Mouse (Mus musculus) urinary bladder, postnatal 36 days (tissue): ENCODE results near the gene Gm17349.

Source experiments
- DNase-seq, 2 experiments: peaks; one replicate each; pipeline ENCODE4 v3.0.0; 2022; ENCODE audit warnings: low spot score in 2 of 2, mixed read lengths in 1 of 2

The Gm17349 gene

DNA sequence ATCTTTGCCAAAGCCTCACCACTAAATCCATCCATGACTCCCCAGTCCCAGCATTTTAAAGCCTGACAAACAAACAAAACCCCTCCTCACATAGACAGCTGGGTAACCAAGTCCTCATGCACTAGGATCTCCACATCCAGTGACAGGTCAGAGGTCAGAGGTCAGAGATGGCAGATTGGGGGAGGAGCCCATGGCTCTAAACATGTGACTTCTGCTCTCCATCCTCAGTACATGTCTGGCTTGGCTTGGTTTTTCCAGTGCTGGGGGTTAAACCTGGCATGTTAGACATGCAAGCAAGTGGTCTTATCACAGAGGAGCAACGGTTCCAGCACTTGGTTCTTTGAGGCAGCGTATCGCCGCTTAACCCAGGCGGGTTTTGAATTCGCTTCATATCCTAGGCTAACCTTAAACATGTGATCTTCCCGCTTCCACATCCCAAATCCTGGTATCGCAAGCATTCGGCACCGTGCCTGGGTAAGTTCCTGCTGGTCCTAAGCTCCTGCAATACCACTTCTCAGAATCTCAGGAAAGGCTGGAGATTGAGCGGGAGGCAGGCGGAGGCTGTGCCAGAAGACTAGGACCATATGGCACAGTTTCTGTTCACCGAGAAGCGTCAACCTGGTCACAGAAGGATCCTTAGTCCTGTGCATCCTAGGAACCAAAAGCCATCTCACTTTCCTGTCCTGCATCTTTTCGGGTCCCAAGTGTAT lies 44.0 kb downstream of the Gm17349 start:
- no peak for DNase-seq

DNA sequence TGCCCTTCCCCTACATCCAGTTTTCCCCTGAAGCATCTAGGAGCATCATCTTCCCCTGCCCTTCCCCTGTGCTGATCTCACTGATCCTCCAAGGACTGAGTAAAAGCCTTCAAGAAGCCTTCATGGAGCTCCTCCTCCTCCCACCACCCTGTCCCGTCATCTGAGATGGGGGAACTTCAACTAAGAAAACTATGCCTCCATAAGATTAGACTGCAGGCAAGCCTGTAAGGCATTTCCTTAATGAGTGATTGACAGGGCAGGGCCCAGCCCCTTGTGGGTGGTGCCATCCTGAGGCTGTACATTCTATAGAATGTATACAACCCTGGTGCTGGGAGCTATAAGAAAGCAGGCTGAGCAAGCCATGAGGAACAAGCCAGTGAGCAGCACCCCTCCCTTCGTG lies 46.9 kb downstream of the Gm17349 start:
- DNase-seq, result no peak

- DNase-seq, result no peak
These were observed 49.3 kb downstream of the Gm17349 start for GRCm38 (mm10) chr15:99655956-99656355.

DNA sequence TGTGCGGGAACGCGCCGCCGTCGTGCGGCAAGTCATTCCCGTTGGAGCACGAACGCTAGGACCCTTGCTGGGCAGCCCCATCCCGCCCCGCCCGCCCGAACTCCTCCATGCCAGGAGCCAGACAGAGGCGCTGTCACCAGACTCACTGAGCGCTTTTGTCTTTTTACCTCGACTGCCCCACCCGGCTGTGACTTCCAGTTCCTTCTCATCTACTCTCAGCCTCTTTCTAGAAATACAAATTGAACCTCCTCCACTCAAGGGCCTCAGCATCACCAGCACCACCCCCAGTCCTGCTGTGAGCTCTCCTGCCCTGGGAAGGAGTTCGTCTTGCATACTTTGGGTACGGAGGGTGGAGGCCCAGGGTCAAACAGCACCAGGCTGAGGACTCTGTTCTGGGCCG lies 51.4 kb downstream of the Gm17349 start:
- no peak for DNase-seq

DNA sequence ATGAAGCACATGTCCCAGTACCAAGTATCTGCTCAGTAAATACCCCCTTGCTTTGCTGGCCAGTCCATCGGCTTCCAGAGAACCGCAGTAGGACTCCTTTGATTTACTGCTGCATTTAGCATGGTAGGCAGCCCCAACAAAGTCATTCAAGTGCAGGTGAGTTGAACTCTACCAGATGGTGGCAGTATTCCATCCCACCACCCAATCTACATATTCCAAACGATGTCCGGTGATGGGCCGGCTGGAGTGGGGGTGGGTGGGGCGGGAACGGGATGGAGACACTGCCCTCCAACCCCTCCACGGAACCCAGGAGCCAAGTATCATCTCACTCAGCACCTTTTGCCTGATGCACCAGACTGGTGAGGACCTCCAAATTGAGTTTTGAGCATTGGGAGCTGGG lies 52.0 kb downstream of the Gm17349 start:
- DNase-seq, result no peak
